Mouse (Mus musculus) gastrocnemius, adult 2 months (tissue): ENCODE data around the gene Clp1. TPM values are rescaled to one million over a fixed set of nuclear protein-coding genes. Genes with fewer than 3 reads are reported as not detected.

ENCODE experiments used
- DNase-seq: peaks from one replicate; pipeline ENCODE4 v3.0.0; 2022
- H3K27ac ChIP-seq: fragments of 200-600 bp; 2 replicates; pipeline ENCODE4 v1.8.1; 2022; ENCODE audit warnings: mild to moderate bottlenecking
- H3K4me3 ChIP-seq: fragments of 200-600 bp; 2 replicates; pipeline ENCODE4 v1.8.1; 2022; ENCODE audit warnings: mild to moderate bottlenecking, moderate library complexity
- CTCF ChIP-seq: fragments of 200-600 bp; IDR thresholded peaks from 2 replicates; pipeline ENCODE4 v1.8.1; 2022; ENCODE audit warnings: antibody characterized with exemption, mild to moderate bottlenecking, moderate library complexity
- intact Hi-C: fragments of 180-260 bp; cut with DNase I; formaldehyde crosslinking; loops from one replicate; pipeline ENCODE4 v1.15.1; 2025
- microRNA-seq: library from miRNA; unstranded; fragments of <30 nt; microRNA quantifications from one replicate; pipeline ENCODE4 v1.2.0, GENCODE M21; 2021
- total RNA-seq, 2 experiments: library from RNA; stranded (reverse); gene quantifications; 2 replicates each; pipeline ENCODE4 v1.2.3; 2021

Gene Clp1
- total RNA-seq, 2 experiments from 2014 or later = 4.2 to 5.2 TPM

GRCm38 (mm10) chr2:84688080-84688844, 38.9 kb downstream of the Clp1 start:
- DNase-seq = no peak

DNA sequence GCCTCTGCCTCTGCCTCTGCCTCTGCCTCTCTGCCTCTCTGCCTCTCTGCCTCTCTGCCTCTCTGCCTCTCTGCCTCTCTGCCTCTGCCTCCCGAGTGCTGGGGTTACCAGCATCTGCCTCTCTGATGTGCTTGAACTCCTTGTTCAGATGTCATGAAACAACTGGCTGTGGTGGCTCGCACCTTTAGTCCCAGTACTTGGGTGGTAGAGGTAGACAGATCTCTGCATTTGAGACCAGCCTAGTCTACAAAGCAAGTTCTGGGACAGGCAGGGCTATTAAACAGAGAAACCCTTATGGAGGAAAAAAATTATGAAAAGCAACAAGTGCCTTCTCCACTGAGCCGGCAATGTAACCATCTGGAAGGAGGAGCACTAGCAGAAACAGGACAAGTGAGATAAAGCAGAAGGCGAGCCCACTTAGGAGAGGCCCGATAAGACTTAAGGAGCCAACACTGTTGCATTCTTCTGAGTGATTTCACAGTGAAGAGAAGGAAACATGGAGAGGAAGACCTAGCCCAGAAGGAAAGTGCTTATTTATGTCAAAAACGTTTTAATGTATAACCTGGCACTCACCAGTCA, 44.5 kb downstream of the Clp1 start:
- intact Hi-C loops = no loop called here
- no peak for DNase-seq
- TF ChIP-seq CTCF = no peak
- no peak overlapping the region for H3K27ac ChIP-seq
- no peak overlapping the region for H3K4me3 ChIP-seq

More at GRCm38 (mm10) chr2:84688080-84688844, 38.9 kb downstream of the Clp1 start:
- intact Hi-C loops = no loop called here
- no peak overlapping the region for H3K27ac ChIP-seq
- H3K4me3 ChIP-seq = no peak overlapping the region
- no peak for TF ChIP-seq CTCF

DNA sequence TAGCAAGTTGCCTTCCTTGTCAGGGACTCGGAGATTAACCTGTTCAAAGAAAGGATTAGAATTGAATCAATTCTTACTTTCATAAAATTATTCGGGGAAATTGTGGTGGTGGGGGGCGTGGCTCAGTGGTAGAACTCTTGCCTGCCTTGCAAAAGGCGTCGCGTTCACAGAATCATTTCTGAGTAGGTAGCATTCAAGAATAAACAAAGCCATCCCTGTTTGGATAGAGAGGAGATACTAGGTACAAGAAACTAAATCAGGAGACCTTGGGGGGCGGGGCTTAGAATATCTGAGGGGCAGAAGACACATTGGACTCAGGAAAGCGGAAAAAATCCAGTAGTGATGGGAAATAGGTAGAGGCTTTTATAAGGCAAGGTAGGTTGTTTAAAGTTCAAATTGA, 48.1 kb downstream of the Clp1 start, which contains the start of gene Tmx2:
Tmx2 (minus strand) TSS at position 125 of the 400 bp plus-strand sequence.
- peak within 1 kb of the TSS; percentile 89 for H3K4me3 ChIP-seq
- peak within 1 kb of the TSS; percentile 87 for H3K27ac ChIP-seq
- no peak for DNase-seq
- no peak for TF ChIP-seq CTCF
- intact Hi-C loops = loop anchor here (5.0 kb wide), 1 partner anchor 33 kb away; no protein-coding TSS in a partner anchor

DNA sequence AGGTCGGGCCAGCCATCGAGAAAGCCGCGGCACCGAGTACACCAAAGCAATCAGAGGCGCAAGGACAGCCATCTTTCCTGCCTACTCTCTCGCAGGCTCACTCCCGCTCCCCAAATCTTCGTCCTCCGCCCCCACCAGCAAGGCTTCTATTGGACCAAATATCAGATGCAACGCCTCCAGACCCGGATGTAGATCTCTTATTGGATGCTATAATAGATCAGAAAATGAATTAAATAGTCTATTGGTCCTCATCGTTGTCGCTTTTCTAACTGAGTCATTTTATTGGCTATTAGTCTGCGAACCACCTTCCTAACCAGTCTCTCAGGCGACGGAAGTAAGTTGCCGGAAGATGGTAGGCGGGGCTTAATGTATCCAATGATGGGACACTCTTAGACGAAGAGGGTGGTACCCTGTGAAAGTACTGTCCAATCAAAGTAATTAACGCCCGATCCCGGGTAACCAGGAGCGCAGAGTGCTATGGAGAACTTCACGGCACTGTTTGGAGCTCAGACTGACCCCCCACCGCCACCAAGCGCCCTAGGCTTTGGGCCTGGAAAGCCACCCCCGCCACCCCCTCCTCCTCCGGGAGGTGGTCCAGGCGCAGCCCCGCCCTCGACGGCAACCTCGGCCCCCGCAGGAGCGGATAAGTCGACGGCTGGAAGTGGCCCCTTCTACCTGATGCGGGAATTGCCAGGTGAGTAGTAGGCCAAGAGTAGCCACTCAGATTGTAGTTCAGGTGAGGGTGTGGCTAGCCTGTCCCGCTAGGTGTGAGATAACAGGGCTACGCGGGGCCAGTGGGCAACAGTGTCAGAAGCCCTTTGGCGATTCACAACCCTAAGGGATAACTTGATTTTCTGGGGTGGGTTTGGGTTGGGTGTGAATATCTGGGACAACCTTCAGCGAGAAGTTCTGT, 48.9 kb downstream of the Clp1 start, which contains the start of the genes Gm28635 and Med19:
Gm28635 (minus strand) TSS at position 74 of the 913 bp plus-strand sequence.
Med19 (plus strand) TSS at position 435 of the 913 bp plus-strand sequence.
- peak; percentile 94 for DNase-seq
- Histone ChIP-seq H3K4me3 (peak within 1 kb of the TSS; percentile 89), H3K27ac (peak within 1 kb of the TSS; percentile 87)
- no peak for TF ChIP-seq CTCF
- intact Hi-C loops = loop anchor here (5.0 kb wide), 1 partner anchor 34 kb away; no protein-coding TSS in a partner anchor

- peak overlapping the region; percentile 73 for H3K4me3 ChIP-seq
- peak overlapping the region; percentile 70 for H3K27ac ChIP-seq
- intact Hi-C loops = loop anchor here (5.0 kb wide), 1 partner anchor 35 kb away; no protein-coding TSS in a partner anchor
- no peak for DNase-seq
- peak; percentile 47 for TF ChIP-seq CTCF
Observed at GRCm38 (mm10) chr2:84677270-84677967, 49.7 kb downstream of the Clp1 start.

Small RNA genes within 50 kb of the gene (microRNA-seq; reads per million reads assigned to microRNA genes)
- 3,128 reads per million, percentile 85 among the genes with 10 or more reads in this experiment for gene Mir130a

Other genes starting within 250 kb of the Clp1 start
- gene Ctnnd1, start 76.6 kb downstream of the Clp1 start, total RNA-seq = 10 to 100 TPM; 25.8 to 35.1 TPM
- gene Btbd18, start 68.3 kb downstream of the Clp1 start, total RNA-seq = not detected
- gene Selenoh, start 56.6 kb downstream of the Clp1 start, total RNA-seq = 10 to 100 TPM; 10.7 to 16.4 TPM
- 1 to 10 TPM; 1.1 to 1.9 TPM for gene Gm28635, start 49.3 kb downstream of the Clp1 start, total RNA-seq
- gene Med19, start 48.9 kb downstream of the Clp1 start, total RNA-seq = 1 to 10 TPM; 6.8 to 7.9 TPM
- 10 to 100 TPM; 34.9 to 73.4 TPM for gene Tmx2, start 48.2 kb downstream of the Clp1 start, total RNA-seq
- 10 to 100 TPM; 71.9 to 75.1 TPM for gene Zdhhc5, start 12.2 kb downstream of the Clp1 start, total RNA-seq
- under 1 TPM; 0.33 to 0.86 TPM for gene Ypel4, start 6.7 kb upstream of the Clp1 start, total RNA-seq
- not detected for gene Gm19426, start 16.3 kb upstream of the Clp1 start, total RNA-seq
- gene Serping1, start 48.1 kb upstream of the Clp1 start, total RNA-seq = 10 to 100 TPM; 52.3 to 82.6 TPM
- 1 to 10 TPM; 2.0 to 3.8 TPM for gene Ube2l6, start 71.5 kb upstream of the Clp1 start, total RNA-seq
- gene Smtnl1, start 95.3 kb upstream of the Clp1 start, total RNA-seq = 100 to 1,000 TPM in 1 of 2 experiments, 10 to 100 TPM in 1; 53.0 to 125 TPM
- 10 to 100 TPM; 42.0 to 57.7 TPM for gene Timm10, start 99.6 kb upstream of the Clp1 start, total RNA-seq
- 10 to 100 TPM in 1 of 2 experiments, 1 to 10 TPM in 1; 6.3 to 11.6 TPM for gene Slc43a1, start 111.5 kb upstream of the Clp1 start, total RNA-seq
- gene Rtn4rl2, start 159.4 kb upstream of the Clp1 start, total RNA-seq = under 1 TPM; 0.28 to 0.41 TPM
- gene Slc43a3, start 209.2 kb upstream of the Clp1 start, total RNA-seq = 10 to 100 TPM; 26.4 to 30.2 TPM